Mouse (Mus musculus): ENCODE data around the gene Cfap45. TPM values are rescaled to one million over a fixed set of nuclear protein-coding genes. Genes with fewer than 3 reads are reported as not detected.

Gene Cfap45
- total and polyA plus RNA-seq, 3 experiments = 0.40 TPM; not detected in 2

- TF ChIP-seq EP300 (IDR thresholded peaks at IDR 0.05; ENCODE audit: low read depth in 1 of 2, low read length in 2 of 2) (peak in 1 of 2 experiments; percentile 22; a peak in 1 of 4 replicates), SIN3A (IDR thresholded peaks at IDR 0.05; ENCODE audit: low read length) (peak; percentile 50; the same call in 1 of the 2 replicates), POLR2AphosphoS2 (IDR thresholded peaks at IDR 0.05; ENCODE audit: low read length) (no peak), USF1 (IDR thresholded peaks at IDR 0.05; ENCODE audit: low read depth, low read length) (no peak), GATA1 (IDR thresholded peaks at IDR 0.05; ENCODE audit: low read depth, low read length) (no peak), E2F4 (IDR thresholded peaks at IDR 0.05; ENCODE audit: borderline replicate concordance, low read depth, low read length) (0 out of 2 replicates have a peak, but pooled peaks have one; percentile 22), CHD2 (IDR thresholded peaks at IDR 0.05; ENCODE audit: low read length) (no peak), RCOR1 (IDR thresholded peaks at IDR 0.05; ENCODE audit: low read depth, low read length) (no peak; the same call in 1 of the 2 replicates), CTCF (IDR thresholded peaks at IDR 0.05 in 2 of 3, conservative IDR thresholded peaks at IDR 0.05 in 1 of 3; ENCODE audit: control insufficient read depth in 1 of 3, insufficient read depth in 1 of 3, low read depth in 2 of 3, low read length in 3 of 3, poor library complexity in 1 of 3, severe bottlenecking in 1 of 3) (peak in 2 of 3 experiments; percentile 38 to 47; a peak in 4 of 6 replicates), RAD21 (IDR thresholded peaks at IDR 0.05; ENCODE audit: low read depth, low read length) (peak; percentile 24), HCFC1 (IDR thresholded peaks at IDR 0.05; ENCODE audit: low read depth, low read length) (peak; percentile 91)
Measured at GRCm38 (mm10) chr1:172481540-172482280, 38.9 kb upstream of the Cfap45 start, which contains the start of gene Igsf9 (continued).

- H3K27me3 ChIP-seq (ENCODE audit: control insufficient read depth in 1 of 2, insufficient read depth in 2 of 2, low read length in 2 of 2) = peaks cover 4 to 10% of the 10 kb centered on the region in 2 experiments; a peak in 3 of 4 replicates
- DNase-seq (ENCODE audit: low read depth, low spot score) = no peak
- H3K9ac ChIP-seq (ENCODE audit: control insufficient read depth, low read depth, low read length, poor library complexity, severe bottlenecking) = no peak overlapping the region
- no peak overlapping the region for H3K4me3 ChIP-seq (ENCODE audit: control insufficient read depth in 1 of 2, insufficient read depth in 1 of 2, low read depth in 2 of 2, low read length in 2 of 2)
- no peak overlapping the region for H3K27ac ChIP-seq (ENCODE audit: control insufficient read depth, low read depth, low read length)
- peaks cover 0 to 3% of the 10 kb centered on the region in 2 experiments; a peak in 1 of 4 replicates for H3K4me1 ChIP-seq (ENCODE audit: control insufficient read depth in 1 of 2, insufficient read depth in 2 of 2, low read length in 2 of 2)
- no peaks in the 10 kb centered on the region for H3K36me3 ChIP-seq (ENCODE audit: control insufficient read depth in 1 of 2, insufficient read depth in 2 of 2, low read length in 2 of 2)
- TF ChIP-seq ELF1 (IDR thresholded peaks at IDR 0.05; ENCODE audit: low read depth, low read length) = no peak
- TF ChIP-seq CHD2 (IDR thresholded peaks at IDR 0.05; ENCODE audit: low read length) = no peak
- TF ChIP-seq JUND (IDR thresholded peaks at IDR 0.05; ENCODE audit: low read depth, low read length) = no peak
- no peak for TF ChIP-seq MYC (IDR thresholded peaks at IDR 0.05; ENCODE audit: low read depth, low read length)
- no peak for TF ChIP-seq E2F4 (IDR thresholded peaks at IDR 0.05; ENCODE audit: borderline replicate concordance, low read depth, low read length)
- no peak for TF ChIP-seq RCOR1 (IDR thresholded peaks at IDR 0.05; ENCODE audit: low read depth, low read length)
- no peak for TF ChIP-seq USF2 (IDR thresholded peaks at IDR 0.05; ENCODE audit: borderline replicate concordance in 1 of 2, insufficient read depth in 1 of 2, low read depth in 1 of 2, low read length in 2 of 2)
- TF ChIP-seq CTCF (IDR thresholded peaks at IDR 0.05 in 2 of 3, conservative IDR thresholded peaks at IDR 0.05 in 1 of 3; ENCODE audit: control insufficient read depth in 1 of 3, insufficient read depth in 1 of 3, low read depth in 2 of 3, low read length in 3 of 3, poor library complexity in 1 of 3, severe bottlenecking in 1 of 3) = no peak
- no peak for TF ChIP-seq ETS1 (IDR thresholded peaks at IDR 0.05; ENCODE audit: low read depth, low read length)
- TF ChIP-seq UBTF (IDR thresholded peaks at IDR 0.05; ENCODE audit: borderline replicate concordance, insufficient read depth, low read depth, low read length) = no peak
- no peak for TF ChIP-seq NRF1 (IDR thresholded peaks at IDR 0.05; ENCODE audit: insufficient read depth, low read depth, low read length, poor library complexity, severe bottlenecking)
- TF ChIP-seq SIN3A (IDR thresholded peaks at IDR 0.05; ENCODE audit: low read length) = no peak
- no peak for TF ChIP-seq TCF12 (IDR thresholded peaks at IDR 0.05; ENCODE audit: low read depth, low read length)
- no peak for TF ChIP-seq EP300 (IDR thresholded peaks at IDR 0.05; ENCODE audit: low read depth in 1 of 2, low read length in 2 of 2)
- TF ChIP-seq NELFE (IDR thresholded peaks at IDR 0.05; ENCODE audit: low read depth, low read length) = no peak
- TF ChIP-seq POLR2A (IDR thresholded peaks at IDR 0.05; ENCODE audit: control insufficient read depth in 1 of 2, insufficient read depth in 1 of 2, low read depth in 1 of 2, low read length in 2 of 2, poor library complexity in 1 of 2) = no peak
- no peak for TF ChIP-seq RAD21 (IDR thresholded peaks at IDR 0.05; ENCODE audit: low read depth, low read length)
- TF ChIP-seq ZC3H11A (IDR thresholded peaks at IDR 0.05; ENCODE audit: low read depth, low read length) = no peak
- TF ChIP-seq POLR2AphosphoS2 (IDR thresholded peaks at IDR 0.05; ENCODE audit: low read length) = no peak
- H3K79me2 ChIP-seq (ENCODE audit: control insufficient read depth, insufficient read depth, low read length, poor library complexity) = no peaks in the 10 kb centered on the region
- H3K9me3 ChIP-seq (replicated peaks; ENCODE audit: insufficient read depth, low read length) = no peaks in the 10 kb centered on the region
Measured at GRCm38 (mm10) chr1:172482518-172483360, 37.9 kb upstream of the Cfap45 start.
